Mouse (Mus musculus) R1 (cell line): ENCODE measurements around the gene Agap1.

Experiments
- DNase-seq: peaks from one replicate; pipeline ENCODE4 v3.0.0-alpha.2; 2018; ENCODE audit warnings: low read depth, low spot score

The Agap1 gene

GRCm38 (mm10) chr1:89756387-89756786, 301.8 kb downstream of the Agap1 start:
- peak; percentile 68 for DNase-seq

- peak; percentile 60 for DNase-seq
These were observed 302.9 kb downstream of the Agap1 start for GRCm38 (mm10) chr1:89757545-89757944.

- peak; percentile 77 for DNase-seq
These were observed 309.3 kb downstream of the Agap1 start for GRCm38 (mm10) chr1:89763912-89764311.

GRCm38 (mm10) chr1:89766891-89767290, 312.3 kb downstream of the Agap1 start:
- DNase-seq: no peak

GRCm38 (mm10) chr1:89769641-89770040, 315.0 kb downstream of the Agap1 start:
- DNase-seq: peak; percentile 47

GRCm38 (mm10) chr1:89770298-89770697, 315.7 kb downstream of the Agap1 start:
- peak; percentile 54 for DNase-seq

GRCm38 (mm10) chr1:89775750-89776149, 321.1 kb downstream of the Agap1 start:
- no peak for DNase-seq

- DNase-seq: no peak
These were observed 326.1 kb downstream of the Agap1 start for GRCm38 (mm10) chr1:89780675-89781074.

- peak; percentile 51 for DNase-seq
These were observed 327.3 kb downstream of the Agap1 start for GRCm38 (mm10) chr1:89781861-89782260.

- DNase-seq: no peak
These were observed 332.2 kb downstream of the Agap1 start for GRCm38 (mm10) chr1:89786793-89787192.

- DNase-seq: no peak
These were observed 344.1 kb downstream of the Agap1 start for GRCm38 (mm10) chr1:89798724-89799123.

- DNase-seq: peak; percentile 40
These were observed 346.9 kb downstream of the Agap1 start for GRCm38 (mm10) chr1:89801506-89801905.

- peak; percentile 54 for DNase-seq
These were observed 350.4 kb downstream of the Agap1 start for GRCm38 (mm10) chr1:89804981-89805380.

GRCm38 (mm10) chr1:89812816-89813215, 358.2 kb downstream of the Agap1 start:
- no peak for DNase-seq

GRCm38 (mm10) chr1:89816487-89817206, 362.0 kb downstream of the Agap1 start:
- no peak for DNase-seq

- no peak for DNase-seq
These were observed 367.2 kb downstream of the Agap1 start for GRCm38 (mm10) chr1:89821822-89822221.

GRCm38 (mm10) chr1:89822431-89822830, 367.8 kb downstream of the Agap1 start:
- DNase-seq: no peak

GRCm38 (mm10) chr1:89823036-89823435, 368.4 kb downstream of the Agap1 start:
- no peak for DNase-seq

GRCm38 (mm10) chr1:89827051-89827450, 372.4 kb downstream of the Agap1 start:
- DNase-seq: no peak

GRCm38 (mm10) chr1:89831095-89831494, 376.5 kb downstream of the Agap1 start:
- DNase-seq: no peak

- peak; percentile 76 for DNase-seq
These were observed 389.5 kb downstream of the Agap1 start for GRCm38 (mm10) chr1:89844064-89844463.

GRCm38 (mm10) chr1:89845487-89845886, 390.9 kb downstream of the Agap1 start:
- no peak for DNase-seq

GRCm38 (mm10) chr1:89846148-89846547, 391.5 kb downstream of the Agap1 start:
- DNase-seq: no peak
